Mouse (Mus musculus): ENCODE measurements around the gene Sept4. TPM values are rescaled to one million over a fixed set of nuclear protein-coding genes. Genes with fewer than 3 reads are reported as not detected.

The Sept4 gene
- polyA plus RNA-seq, 1 experiment = 159 TPM

DNA sequence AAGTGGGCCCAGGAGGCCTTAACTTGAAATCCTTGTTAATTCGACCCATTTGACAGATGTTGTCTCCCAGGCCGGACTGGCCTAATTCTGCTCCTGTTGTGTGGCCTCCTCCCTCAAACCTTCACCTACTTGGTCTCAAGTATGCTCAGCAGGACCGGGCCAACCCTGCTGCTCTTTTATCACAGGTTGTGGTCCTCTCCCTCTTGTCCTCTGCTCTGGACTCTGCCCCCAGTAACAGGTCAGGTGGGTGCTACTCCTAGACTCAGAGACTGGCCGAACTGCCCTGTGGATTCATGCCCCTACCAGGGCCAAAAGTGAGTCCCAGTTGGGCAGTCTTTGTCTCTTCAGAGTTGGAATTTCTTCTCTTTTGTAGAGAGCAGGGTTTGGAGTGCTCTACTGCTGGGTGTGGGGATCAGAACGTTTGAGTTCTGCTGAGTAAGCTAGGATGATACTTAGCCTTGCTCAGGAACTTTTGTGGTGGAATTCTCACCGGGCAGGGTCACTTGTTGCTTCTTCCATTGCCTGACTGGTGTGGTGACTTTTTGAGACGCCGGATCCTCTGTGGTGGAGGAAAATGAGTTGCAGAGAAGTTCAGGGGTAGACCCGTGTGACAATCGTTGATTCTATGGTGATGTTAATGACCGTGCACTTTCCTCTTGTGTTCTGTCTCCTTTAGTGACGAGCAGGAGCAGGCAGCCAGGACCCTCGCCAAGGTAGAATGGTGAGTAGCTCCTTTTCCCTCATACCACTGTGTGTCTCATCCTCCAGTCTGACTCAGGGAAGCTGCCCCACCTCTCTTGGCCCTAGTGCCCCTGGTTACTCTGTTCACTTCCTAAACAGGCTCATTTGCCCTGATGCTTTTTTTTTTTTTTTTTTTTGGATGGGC, 24.3 kb downstream of the Sept4 start:
- no peaks in the 10 kb centered on the region for H3K27me3 ChIP-seq (ENCODE audit: control insufficient read depth, insufficient read depth, low read length)
- H3K27ac ChIP-seq (ENCODE audit: control insufficient read depth, insufficient read depth, low read depth, low read length) = peak overlapping the region; percentile 88
- peak overlapping the region; percentile 94 for H3K4me3 ChIP-seq (ENCODE audit: control insufficient read depth, low read depth, low read length)
- H3K36me3 ChIP-seq (ENCODE audit: control insufficient read depth, insufficient read depth, low read length) = no peaks in the 10 kb centered on the region; the same call in none of the 2 replicates
- TF ChIP-seq CTCF (IDR thresholded peaks at IDR 0.05; ENCODE audit: control insufficient read depth, insufficient read depth, insufficient replicate concordance, low read depth, low read length) (no peak), POLR2A (IDR thresholded peaks at IDR 0.05; ENCODE audit: control insufficient read depth, low read depth, low read length) (no peak)
- H3K4me1 ChIP-seq (ENCODE audit: control insufficient read depth, insufficient read depth, low read length) = peaks cover 20% of the 10 kb centered on the region

DNA sequence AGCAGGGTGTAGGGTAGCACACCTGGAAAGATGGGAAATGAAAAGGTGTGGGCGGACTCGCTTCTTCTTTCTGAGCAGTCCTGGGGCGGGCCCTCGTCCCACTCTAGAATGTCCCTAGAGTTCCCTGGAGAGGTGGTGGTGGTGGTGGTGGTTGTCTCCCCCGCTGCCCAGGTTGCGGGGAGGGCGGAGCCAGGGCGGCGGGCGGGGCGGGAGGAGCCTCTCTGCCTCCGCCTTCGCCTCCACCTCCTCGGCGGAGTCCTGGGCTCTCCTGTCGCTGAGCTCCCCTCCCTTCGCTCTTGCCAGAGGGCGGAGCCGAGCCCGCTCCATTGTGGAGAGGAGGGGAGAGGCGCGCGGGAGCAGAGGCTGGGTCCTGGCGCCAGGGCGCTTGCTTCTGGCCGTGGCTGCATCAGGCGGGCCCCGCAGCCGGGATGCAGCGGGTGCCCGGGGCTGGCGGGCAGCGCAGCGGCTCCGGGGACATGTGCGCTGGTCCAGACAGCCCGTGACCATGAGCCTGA, 26.7 kb downstream of the Sept4 start:
- Histone ChIP-seq H3K27ac (ENCODE audit: control insufficient read depth, insufficient read depth, low read depth, low read length) (no peak overlapping the region), H3K4me1 (ENCODE audit: control insufficient read depth, insufficient read depth, low read length) (peaks cover 20% of the 10 kb centered on the region), H3K4me3 (ENCODE audit: control insufficient read depth, low read depth, low read length) (peak overlapping the region; percentile 48), H3K36me3 (ENCODE audit: control insufficient read depth, insufficient read depth, low read length) (no peaks in the 10 kb centered on the region; the same call in none of the 2 replicates), H3K27me3 (ENCODE audit: control insufficient read depth, insufficient read depth, low read length) (no peaks in the 10 kb centered on the region)
- no peak for TF ChIP-seq CTCF (IDR thresholded peaks at IDR 0.05; ENCODE audit: control insufficient read depth, insufficient read depth, insufficient replicate concordance, low read depth, low read length)
- no peak for TF ChIP-seq POLR2A (IDR thresholded peaks at IDR 0.05; ENCODE audit: control insufficient read depth, low read depth, low read length)

DNA sequence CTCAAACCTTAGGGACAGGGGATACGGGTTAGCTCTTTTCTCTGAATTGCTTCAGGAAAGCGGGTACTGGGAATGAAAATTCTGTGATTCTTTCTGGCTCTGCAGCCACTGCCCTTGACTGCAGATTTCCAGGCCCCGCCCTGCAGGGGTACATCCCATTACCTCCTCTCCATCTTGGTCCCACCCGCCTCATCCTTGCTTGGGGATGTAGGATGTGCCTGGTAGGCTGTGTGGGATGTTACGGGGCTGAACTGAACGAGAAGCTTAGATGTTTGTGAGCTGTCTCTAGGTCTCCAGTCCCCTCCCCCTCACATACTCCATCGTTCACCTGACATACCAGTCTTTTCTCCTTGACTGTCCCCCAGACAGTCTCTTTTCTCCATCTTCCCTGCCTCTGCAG, 27.3 kb downstream of the Sept4 start:
- peaks cover 1% of the 10 kb centered on the region for H3K36me3 ChIP-seq (ENCODE audit: control insufficient read depth, insufficient read depth, low read length)
- H3K4me1 ChIP-seq (ENCODE audit: control insufficient read depth, insufficient read depth, low read length) = peaks cover 20% of the 10 kb centered on the region
- TF ChIP-seq CTCF (IDR thresholded peaks at IDR 0.05; ENCODE audit: control insufficient read depth, insufficient read depth, insufficient replicate concordance, low read depth, low read length) = no peak
- TF ChIP-seq POLR2A (IDR thresholded peaks at IDR 0.05; ENCODE audit: control insufficient read depth, low read depth, low read length) = no peak
- H3K4me3 ChIP-seq (ENCODE audit: control insufficient read depth, low read depth, low read length) = peak overlapping the region; percentile 48
- H3K27ac ChIP-seq (ENCODE audit: control insufficient read depth, insufficient read depth, low read depth, low read length) = no peak overlapping the region
- no peaks in the 10 kb centered on the region for H3K27me3 ChIP-seq (ENCODE audit: control insufficient read depth, insufficient read depth, low read length)

DNA sequence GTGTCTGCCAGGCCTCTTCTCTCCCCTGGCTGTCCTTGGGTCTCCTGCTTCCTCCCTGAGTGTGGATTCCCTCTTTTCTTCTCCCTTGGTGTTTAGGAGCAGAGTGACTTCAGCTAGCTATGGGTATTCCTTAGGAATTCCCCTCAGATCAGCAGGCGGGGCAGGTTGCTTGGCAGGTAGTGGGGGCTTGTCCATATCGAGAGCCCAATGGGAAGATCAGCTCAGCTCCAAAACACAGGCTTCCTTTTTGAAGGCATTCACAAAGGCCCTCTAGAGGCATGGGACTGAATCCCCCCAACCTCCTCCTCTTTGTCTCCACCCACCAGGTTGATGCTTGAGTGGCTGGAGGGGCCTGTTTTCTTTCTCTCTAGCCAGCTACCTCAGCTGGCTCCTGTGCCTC, 27.8 kb downstream of the Sept4 start:
- Histone ChIP-seq H3K36me3 (ENCODE audit: control insufficient read depth, insufficient read depth, low read length) (peaks cover 3% of the 10 kb centered on the region), H3K27ac (ENCODE audit: control insufficient read depth, insufficient read depth, low read depth, low read length) (no peak overlapping the region), H3K4me1 (ENCODE audit: control insufficient read depth, insufficient read depth, low read length) (peaks cover 20% of the 10 kb centered on the region)

DNA sequence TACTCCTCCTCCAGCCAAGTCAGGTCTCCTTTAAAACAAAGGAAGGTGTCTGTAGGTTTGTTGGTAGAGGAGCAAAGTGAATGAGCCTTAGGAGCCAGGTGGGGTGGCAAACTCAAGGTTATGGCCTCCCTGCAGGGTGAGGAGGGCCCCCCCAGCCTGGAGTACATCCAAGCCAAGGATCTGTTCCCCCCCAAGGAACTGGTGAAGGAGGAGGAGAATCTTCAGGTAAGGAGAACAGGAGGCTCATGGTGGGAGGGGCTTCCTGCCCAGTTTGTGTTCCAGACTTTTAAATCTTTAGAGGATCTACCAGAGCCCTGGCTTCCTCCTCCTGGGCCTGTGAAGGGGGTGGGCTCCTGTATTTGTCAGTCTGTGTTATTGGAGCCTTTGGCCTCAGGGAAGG, 28.4 kb downstream of the Sept4 start:
- H3K27me3 ChIP-seq (ENCODE audit: control insufficient read depth, insufficient read depth, low read length) = no peaks in the 10 kb centered on the region
- no peak overlapping the region for H3K4me3 ChIP-seq (ENCODE audit: control insufficient read depth, low read depth, low read length)
- H3K4me1 ChIP-seq (ENCODE audit: control insufficient read depth, insufficient read depth, low read length) = peaks cover 20% of the 10 kb centered on the region
- H3K27ac ChIP-seq (ENCODE audit: control insufficient read depth, insufficient read depth, low read depth, low read length) = no peak overlapping the region
- peaks cover 3% of the 10 kb centered on the region for H3K36me3 ChIP-seq (ENCODE audit: control insufficient read depth, insufficient read depth, low read length)
- TF ChIP-seq CTCF (IDR thresholded peaks at IDR 0.05; ENCODE audit: control insufficient read depth, insufficient read depth, insufficient replicate concordance, low read depth, low read length) = no peak
- no peak for TF ChIP-seq POLR2A (IDR thresholded peaks at IDR 0.05; ENCODE audit: control insufficient read depth, low read depth, low read length)

More for the DNA sequence above, 27.8 kb downstream of the Sept4 start:
- Histone ChIP-seq H3K4me3 (ENCODE audit: control insufficient read depth, low read depth, low read length) (no peak overlapping the region), H3K27me3 (ENCODE audit: control insufficient read depth, insufficient read depth, low read length) (no peaks in the 10 kb centered on the region)
- no peak for TF ChIP-seq CTCF (IDR thresholded peaks at IDR 0.05; ENCODE audit: control insufficient read depth, insufficient read depth, insufficient replicate concordance, low read depth, low read length)
- TF ChIP-seq POLR2A (IDR thresholded peaks at IDR 0.05; ENCODE audit: control insufficient read depth, low read depth, low read length) = no peak

DNA sequence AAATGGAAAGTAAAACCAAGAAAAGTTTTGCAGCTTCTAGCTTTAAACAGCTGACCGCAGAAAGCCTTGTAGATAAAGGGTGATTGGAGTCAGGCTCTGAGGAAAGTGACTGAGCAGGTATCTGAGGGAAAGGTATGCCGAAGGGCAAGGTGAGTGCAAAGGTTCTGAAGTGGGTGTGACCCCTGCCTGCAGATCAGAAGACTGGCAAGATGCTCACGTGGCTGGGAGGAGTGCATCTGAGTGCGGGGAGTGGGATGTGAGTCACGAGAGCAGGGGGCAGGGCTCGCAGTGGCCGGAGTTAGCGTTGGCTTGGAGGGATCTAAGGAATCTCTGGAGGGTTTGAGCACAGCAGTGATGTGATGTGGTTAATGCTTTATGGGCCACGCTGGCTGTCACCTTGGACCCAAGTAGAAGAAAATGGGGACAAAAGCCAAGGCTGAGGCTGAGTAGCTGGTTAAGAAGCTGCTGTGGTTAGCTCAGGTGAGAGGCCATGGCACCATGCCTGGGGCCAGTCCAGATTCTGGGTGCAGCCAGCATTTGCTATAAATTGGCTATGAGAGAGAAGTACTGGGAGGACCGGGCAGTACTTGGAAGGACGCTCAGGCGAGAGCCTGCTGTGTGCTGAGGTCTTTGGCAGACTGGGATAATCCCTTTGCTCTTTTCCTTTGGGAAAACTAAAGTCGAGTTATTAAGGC, 30.8 kb downstream of the Sept4 start:
- no peak for TF ChIP-seq POLR2A (IDR thresholded peaks at IDR 0.05; ENCODE audit: control insufficient read depth, low read depth, low read length)
- no peak for TF ChIP-seq CTCF (IDR thresholded peaks at IDR 0.05; ENCODE audit: control insufficient read depth, insufficient read depth, insufficient replicate concordance, low read depth, low read length)

DNA sequence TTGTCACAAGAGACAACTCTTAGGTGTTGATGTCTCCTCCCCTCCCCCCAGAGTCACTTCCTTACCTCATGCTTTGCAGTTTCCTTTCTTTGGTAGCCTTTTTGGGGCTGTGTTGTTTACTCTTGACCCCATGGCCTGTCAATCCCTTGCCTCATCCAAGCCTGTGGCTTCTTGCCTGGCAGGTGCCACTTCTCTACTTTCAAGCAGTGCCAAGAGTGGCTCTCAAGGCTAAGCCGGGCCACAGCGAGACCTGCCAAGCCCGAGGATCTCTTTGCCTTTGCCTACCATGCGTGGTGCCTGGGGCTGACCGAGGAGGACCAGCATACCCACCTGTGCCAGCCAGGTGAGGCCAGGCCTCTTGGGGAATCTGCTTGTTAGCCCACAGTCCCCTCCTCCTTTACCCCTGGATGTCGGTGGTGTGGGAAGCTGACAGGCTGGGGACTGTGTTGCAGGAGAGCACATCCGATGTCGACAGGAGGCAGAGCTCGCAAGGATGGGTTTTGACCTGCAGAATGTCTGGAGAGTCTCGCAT, 31.7 kb downstream of the Sept4 start:
- no peak overlapping the region for H3K4me3 ChIP-seq (ENCODE audit: control insufficient read depth, low read depth, low read length)
- no peak overlapping the region for H3K27ac ChIP-seq (ENCODE audit: control insufficient read depth, insufficient read depth, low read depth, low read length)
- H3K4me1 ChIP-seq (ENCODE audit: control insufficient read depth, insufficient read depth, low read length) = peaks cover 7% of the 10 kb centered on the region
- peaks cover 3% of the 10 kb centered on the region for H3K36me3 ChIP-seq (ENCODE audit: control insufficient read depth, insufficient read depth, low read length)
- TF ChIP-seq POLR2A (IDR thresholded peaks at IDR 0.05; ENCODE audit: control insufficient read depth, low read depth, low read length) (no peak), CTCF (IDR thresholded peaks at IDR 0.05; ENCODE audit: control insufficient read depth, insufficient read depth, insufficient replicate concordance, low read depth, low read length) (no peak)
- no peaks in the 10 kb centered on the region for H3K27me3 ChIP-seq (ENCODE audit: control insufficient read depth, insufficient read depth, low read length)

More for the DNA sequence above, 30.8 kb downstream of the Sept4 start:
- H3K4me1 ChIP-seq (ENCODE audit: control insufficient read depth, insufficient read depth, low read length) = peaks cover 12% of the 10 kb centered on the region
- H3K27me3 ChIP-seq (ENCODE audit: control insufficient read depth, insufficient read depth, low read length) = no peaks in the 10 kb centered on the region
- peaks cover 3% of the 10 kb centered on the region for H3K36me3 ChIP-seq (ENCODE audit: control insufficient read depth, insufficient read depth, low read length)
- no peak overlapping the region for H3K27ac ChIP-seq (ENCODE audit: control insufficient read depth, insufficient read depth, low read depth, low read length)
- H3K4me3 ChIP-seq (ENCODE audit: control insufficient read depth, low read depth, low read length) = no peak overlapping the region
